Mouse (Mus musculus) stomach, postnatal 0 days (tissue): ENCODE results near the gene Fam189b.

Experiments
- CTCF ChIP-seq: IDR thresholded peaks from 2 replicates; pipeline ENCODE4 v1.5.1; 2016; ENCODE audit warnings: antibody characterized with exemption, low read depth, mild to moderate bottlenecking, moderate library complexity
- EP300 ChIP-seq: optimal IDR thresholded peaks from 2 replicates; pipeline ENCODE3; 2016; ENCODE audit warnings: antibody characterized with exemption

DNA sequence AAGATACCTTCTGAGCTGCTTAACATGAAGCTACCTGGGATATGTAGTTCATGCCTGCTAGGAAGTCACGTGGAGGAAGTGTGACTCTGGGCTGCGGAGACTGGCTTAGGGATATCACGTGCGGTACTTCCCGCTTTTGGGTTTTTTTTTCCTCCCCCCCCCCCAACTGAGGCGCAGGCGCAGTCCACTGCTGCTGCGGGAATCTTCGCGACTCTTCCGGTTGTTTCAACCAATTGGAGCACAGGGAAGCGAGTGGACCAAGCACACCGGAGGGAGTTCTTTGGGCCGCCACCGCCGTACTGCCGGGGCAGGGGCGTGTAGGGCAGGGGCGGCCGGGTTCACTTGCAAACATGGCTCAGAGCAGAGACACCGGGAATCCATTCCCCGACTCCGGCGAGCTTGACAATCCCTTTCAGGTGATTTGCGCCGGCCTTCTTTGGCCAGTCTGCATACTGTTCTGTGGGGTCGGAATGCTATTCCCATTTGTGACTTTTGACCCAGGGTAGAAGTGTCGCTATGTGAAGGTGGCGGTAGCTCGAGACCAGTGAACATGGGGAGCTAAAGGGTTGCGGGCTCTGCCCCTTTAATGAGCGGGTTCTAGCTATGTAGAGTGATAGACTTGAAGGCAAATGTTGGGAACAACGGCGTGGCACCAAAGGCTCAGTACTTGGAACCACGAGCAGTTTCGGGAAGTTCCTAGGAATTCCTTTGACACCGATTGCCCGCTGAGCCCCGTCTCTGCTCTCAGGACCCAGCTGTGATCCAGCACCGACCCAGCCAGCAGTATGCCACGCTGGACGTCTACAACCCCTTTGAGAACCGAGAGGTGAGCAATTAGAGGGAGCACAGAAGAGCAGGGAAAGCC is 5.5 kb upstream of the Fam189b start, which contains the start of gene Scamp3:
- TF ChIP-seq CTCF (no peak), EP300 (no peak)
